Comparison of ENCODE assay signal across 8 mouse cellular contexts in the genomic region with DNA sequence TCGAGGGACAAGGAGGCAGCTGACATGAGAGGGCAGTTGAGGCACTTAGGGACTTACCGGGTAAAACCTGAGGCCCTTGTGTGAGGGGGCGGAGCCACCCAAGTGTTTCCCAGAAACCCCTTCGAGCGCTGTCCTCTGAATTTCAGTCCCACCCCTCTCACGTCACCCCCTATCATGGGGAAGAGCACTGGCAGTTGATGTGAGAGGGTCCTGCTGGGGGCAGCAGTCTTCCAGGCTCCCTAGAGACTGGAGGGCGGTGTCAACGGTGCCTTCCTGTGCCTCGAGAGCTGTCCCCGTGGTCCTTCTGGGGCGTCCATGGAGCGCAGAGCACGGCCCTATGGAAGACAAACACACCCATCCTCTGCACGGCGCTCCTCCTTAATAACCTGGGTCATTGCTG. TPM values are rescaled to one million over a fixed set of nuclear protein-coding genes. Genes with fewer than 3 reads are reported as not detected.
DNase-seq lines count a peak whose midpoint lies in the region; ATAC-seq and TF ChIP-seq lines count a peak whose summit lies in the region.

No protein-coding gene starts in this region.

- no peaks in the 10 kb centered on the region; the same call in none of the 2 replicates for H3K27me3 ChIP-seq in hindbrain, embryonic 11.5 days (ENCODE audit: control insufficient read depth, insufficient read depth, low read length)
- peaks cover 20% of the 10 kb centered on the region for H3K27me3 ChIP-seq in liver, embryonic 16.5 days (ENCODE audit: control insufficient read depth, insufficient read depth, low read depth, low read length)

- peak; percentile 59 for ATAC-seq in common myeloid progenitor, adult 5-6 weeks (replicated peaks; ENCODE audit: low read depth, poor library complexity, severe bottlenecking)
- peak; percentile 67 for ATAC-seq in hindbrain, embryonic 11.5 days (ENCODE audit: low FRiP score)
- peak; percentile 16; the same call in 1 of the 2 replicates for ATAC-seq in liver, embryonic 16.5 days (ENCODE audit: low read depth)

- H3K4me2 ChIP-seq in hindbrain, embryonic 11.5 days (replicated peaks; ENCODE audit: low read depth, low read length): peak overlapping the region; percentile 74
- peak overlapping the region; percentile 53 for H3K4me2 ChIP-seq in liver, embryonic 16.5 days (ENCODE audit: low read depth, low read length)

- peak overlapping the region; percentile 57 for H3K9ac ChIP-seq in hindbrain, embryonic 11.5 days (ENCODE audit: low read depth, low read length)
- H3K9ac ChIP-seq in liver, embryonic 16.5 days (ENCODE audit: low read depth, low read length): no peak overlapping the region

- no peak overlapping the region for H3K27ac ChIP-seq in left cerebral cortex, adult 2 months
- H3K27ac ChIP-seq in hindbrain, embryonic 11.5 days (ENCODE audit: low read depth, low read length): peak overlapping the region; percentile 59; the same call in 1 of the 2 replicates
- H3K27ac ChIP-seq in liver, embryonic 16.5 days (ENCODE audit: low read length): no peak overlapping the region

- peak overlapping the region; percentile 11; the same call in 1 of the 2 replicates for H3K4me3 ChIP-seq in left cerebral cortex, adult 2 months
- H3K4me3 ChIP-seq in hindbrain, embryonic 11.5 days (ENCODE audit: low read depth, low read length): peak overlapping the region; percentile 31
- peak overlapping the region; percentile 14 for H3K4me3 ChIP-seq in liver, embryonic 16.5 days (ENCODE audit: low read depth, low read length)

- H3K9me3 ChIP-seq in hindbrain, embryonic 11.5 days (ENCODE audit: control insufficient read depth, low read length): no peaks in the 10 kb centered on the region
- H3K9me3 ChIP-seq in liver, embryonic 16.5 days (replicated peaks; ENCODE audit: control insufficient read depth, low read length): no peaks in the 10 kb centered on the region

- peaks cover 26% of the 10 kb centered on the region for H3K4me1 ChIP-seq in hindbrain, embryonic 11.5 days (replicated peaks; ENCODE audit: control insufficient read depth, insufficient read depth, low read length)
- peaks cover 12% of the 10 kb centered on the region for H3K4me1 ChIP-seq in liver, embryonic 16.5 days (ENCODE audit: control insufficient read depth, low read depth, low read length)

- no peak for TF ChIP-seq CTCF in left cerebral cortex, adult 2 months (IDR thresholded peaks at IDR 0.05)

- under 1% methylated on average over 15 of the region's 15 CpGs for WGBS in hindbrain, embryonic 11.5 days
- WGBS in liver, embryonic 16.5 days (ENCODE audit: insufficient replicate concordance): 1% methylated on average over 15 of the region's 15 CpGs

- intact Hi-C loops in left cerebral cortex, adult 2 months (cut with DNase I): loop anchor here (1.0 kb wide), 2 partner anchors 17 to 52 kb away; no protein-coding TSS in a partner anchor
- intact Hi-C loops in left cerebral cortex, postnatal 36 days (cut with DNase I): loop anchor here (1.0 kb wide), 2 partner anchors 17 to 52 kb away; no protein-coding TSS in a partner anchor

- no peaks in the 10 kb centered on the region for H3K36me3 ChIP-seq in hindbrain, embryonic 11.5 days (ENCODE audit: control insufficient read depth, insufficient read depth, low read length)
- H3K36me3 ChIP-seq in liver, embryonic 16.5 days (ENCODE audit: control insufficient read depth, insufficient read depth): no peaks in the 10 kb centered on the region

- DNase-seq in left cerebral cortex, adult 2 months (ENCODE audit: extremely low spot score in 1 of 2, low spot score in 2 of 2): no peak
- DNase-seq in left cerebral cortex, postnatal 36 days (ENCODE audit: low spot score in 2 of 2): no peak
- peak; percentile 85 for DNase-seq in hindbrain, embryonic 11.5 days (ENCODE audit: low spot score)
- DNase-seq in retina, embryonic 14.5 days (ENCODE audit: low spot score): peak; percentile 88
- DNase-seq in spleen, postnatal 14 days (ENCODE audit: low spot score in 2 of 2): no peak
- no peak for DNase-seq in right cerebral cortex, adult 18-20 months

RNA-seq across cellular contexts. Expression of a gene that starts 12.4 kb away (rescaled TPM):
- total RNA-seq in left cerebral cortex, adult 2 months (2021): 100 to 1,000 TPM; 241 to 256 TPM
- 100 to 1,000 TPM; 251 to 278 TPM for total RNA-seq in left cerebral cortex, postnatal 36 days (2021)
- total RNA-seq in common myeloid progenitor, adult 5-6 weeks (2017): not detected in 2 replicates
- polyA plus RNA-seq in hindbrain, embryonic 11.5 days (2014; fragmentation: Nextera tagmentation; extraction: Ambion mirVana): 0.21 and 0.82 TPM in 2 replicates
- 0.04 TPM in 1 of 2 replicates, not detected in the other for polyA plus RNA-seq in liver, embryonic 16.5 days (2015; fragmentation: Nextera tagmentation; extraction: Ambion mirVana)

RNA-seq across cellular contexts. Expression of a gene that starts 16.8 kb away (rescaled TPM):
- 1 to 10 TPM; 5.7 to 6.2 TPM for total RNA-seq in left cerebral cortex, adult 2 months (2021)
- total RNA-seq in left cerebral cortex, postnatal 36 days (2021): 1 to 10 TPM; 4.6 to 6.2 TPM
- 0.09 TPM in 1 of 2 replicates, not detected in the other for total RNA-seq in common myeloid progenitor, adult 5-6 weeks (2017)
- polyA plus RNA-seq in hindbrain, embryonic 11.5 days (2014; fragmentation: Nextera tagmentation; extraction: Ambion mirVana): 71.6 and 87.9 TPM in 2 replicates
- 1.2 and 1.4 TPM in 2 replicates for polyA plus RNA-seq in liver, embryonic 16.5 days (2015; fragmentation: Nextera tagmentation; extraction: Ambion mirVana)

RNA-seq across cellular contexts. Expression of a gene that starts 39.2 kb away (rescaled TPM):
- 1 to 10 TPM; 4.5 to 8.2 TPM for total RNA-seq in left cerebral cortex, adult 2 months (2021)
- total RNA-seq in left cerebral cortex, postnatal 36 days (2021): 1 to 10 TPM; 3.4 to 6.0 TPM
- total RNA-seq in common myeloid progenitor, adult 5-6 weeks (2017): 2.0 TPM in 1 of 2 replicates, not detected in the other
- polyA plus RNA-seq in hindbrain, embryonic 11.5 days (2014; fragmentation: Nextera tagmentation; extraction: Ambion mirVana): 738 and 794 TPM in 2 replicates
- polyA plus RNA-seq in liver, embryonic 16.5 days (2015; fragmentation: Nextera tagmentation; extraction: Ambion mirVana): 0.09 and 0.25 TPM in 2 replicates

RNA-seq across cellular contexts. Expression of a gene that starts 39.8 kb away (rescaled TPM):
- 10 to 100 TPM; 11.3 to 13.5 TPM for total RNA-seq in left cerebral cortex, adult 2 months (2021)
- total RNA-seq in left cerebral cortex, postnatal 36 days (2021): 10 to 100 TPM; 14.5 to 15.4 TPM
- total RNA-seq in common myeloid progenitor, adult 5-6 weeks (2017): not detected in 2 replicates
- polyA plus RNA-seq in hindbrain, embryonic 11.5 days (2014; fragmentation: Nextera tagmentation; extraction: Ambion mirVana): not detected in 2 replicates
- not detected in 2 replicates for polyA plus RNA-seq in liver, embryonic 16.5 days (2015; fragmentation: Nextera tagmentation; extraction: Ambion mirVana)

RNA-seq across cellular contexts. Expression of a gene that starts 55.3 kb away (rescaled TPM):
- 10 to 100 TPM; 17.5 to 19.1 TPM for total RNA-seq in left cerebral cortex, adult 2 months (2021)
- 10 to 100 TPM; 14.9 to 17.5 TPM for total RNA-seq in left cerebral cortex, postnatal 36 days (2021)
- 49.9 and 65.8 TPM in 2 replicates for total RNA-seq in common myeloid progenitor, adult 5-6 weeks (2017)
- polyA plus RNA-seq in hindbrain, embryonic 11.5 days (2014; fragmentation: Nextera tagmentation; extraction: Ambion mirVana): 34.4 and 37.4 TPM in 2 replicates
- polyA plus RNA-seq in liver, embryonic 16.5 days (2015; fragmentation: Nextera tagmentation; extraction: Ambion mirVana): 13.2 and 14.1 TPM in 2 replicates

Comparison
In these comparisons a context has a peak if more than half of its experiments do, and no peak if none do; other contexts are left out.
1. DNase-seq: peak in hindbrain, embryonic 11.5 days (single experiment) and retina, embryonic 14.5 days (single experiment); none in left cerebral cortex, adult 2 months (0 of 2), left cerebral cortex, postnatal 36 days (0 of 2), spleen, postnatal 14 days (0 of 2) and right cerebral cortex, adult 18-20 months (single experiment).
2. ATAC-seq: peak in every context shown above with its lines; median percentile 67 in hindbrain, embryonic 11.5 days; 59 in common myeloid progenitor, adult 5-6 weeks; 16 in liver, embryonic 16.5 days.
3. RNA of a gene that starts 12.4 kb away (total RNA-seq): 251 to 278 TPM in left cerebral cortex, postnatal 36 days and 241 to 256 TPM in left cerebral cortex, adult 2 months; not detected in common myeloid progenitor, adult 5-6 weeks; every median in the first group is over 100 times any median in the second.
4. Peak in every context shown above with its lines, with median percentiles within 50 percentile points of each other: H3K4me3 ChIP-seq.